Mouse (Mus musculus) bone marrow macrophage, adult 2 months (primary cell): ENCODE results near the gene Fgfr4.

Source experiments
- CTCF ChIP-seq: IDR thresholded peaks from 2 replicates; pipeline ENCODE4 v1.5.1; 2012; ENCODE audit warnings: low read depth, mild to moderate bottlenecking, low read length, moderate library complexity
- POLR2A ChIP-seq: IDR thresholded peaks from 2 replicates; pipeline ENCODE4 v1.6.1; 2012; ENCODE audit warnings: mild to moderate bottlenecking, low read depth, low read length, borderline replicate concordance

- TF ChIP-seq CTCF (no peak), POLR2A (no peak)
Observed at GRCm38 (mm10) chr13:55190121-55190868, 37.9 kb downstream of the Fgfr4 start.
